Mouse (Mus musculus): ENCODE measurements at regions not wholly inside any gene's neighbourhood (a gene's known extent, or its start where the extent isn't known, plus 50 kb on each side); places are given as distances from the start of the nearest gene placed in this dataset.

DNA sequence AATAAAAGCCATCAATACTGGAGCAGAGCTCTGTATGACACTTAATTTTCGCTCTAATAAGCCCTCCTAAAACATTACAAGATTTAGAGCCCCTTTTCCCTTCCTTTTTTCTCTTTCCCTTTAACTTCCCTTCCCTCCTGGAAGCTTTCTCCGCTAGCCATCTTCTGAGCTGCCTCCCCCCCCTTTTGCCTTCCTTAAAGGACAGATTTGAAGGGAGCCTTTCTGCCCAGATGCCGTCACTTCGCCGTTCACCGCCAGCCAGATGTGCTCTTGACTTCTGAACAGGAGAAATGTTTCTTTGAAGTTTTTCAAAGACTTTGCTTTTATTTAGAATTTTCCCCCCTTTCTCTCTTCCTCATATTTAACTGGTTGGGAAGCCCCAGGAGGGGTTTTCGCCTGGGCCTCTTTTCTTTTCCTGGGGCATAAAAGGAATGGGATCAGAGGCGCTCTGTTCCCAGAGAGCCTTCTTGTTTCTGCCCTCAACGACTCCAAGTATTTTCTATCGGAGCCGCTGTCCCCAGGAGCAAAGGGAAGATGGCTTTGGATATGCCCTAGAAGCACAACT lies 463.7 kb downstream of the Bnc2 start:
- WGBS, result 79% methylated on average over 11 of the region's 11 CpGs
- H3K4me2 ChIP-seq, result no peak overlapping the region
- no peak overlapping the region for H3K4me3 ChIP-seq (ENCODE audit: low read depth, low read length)
- H3K4me1 ChIP-seq (replicated peaks; ENCODE audit: control insufficient read depth, insufficient read depth, low read length), result no peaks in the 10 kb centered on the region
- ATAC-seq (replicated peaks; ENCODE audit: low FRiP score) (no peak), DNase-seq (ENCODE audit: low spot score) (no peak)
- H3K27me3 ChIP-seq (replicated peaks; ENCODE audit: control insufficient read depth, insufficient read depth, low read length), result no peaks in the 10 kb centered on the region
- H3K27ac ChIP-seq (ENCODE audit: low read depth, low read length), result no peak overlapping the region
- no peak overlapping the region for H3K9ac ChIP-seq (ENCODE audit: low read depth, low read length)
- H3K9me3 ChIP-seq (ENCODE audit: control insufficient read depth, low read length), result no peaks in the 10 kb centered on the region
- no peaks in the 10 kb centered on the region for H3K36me3 ChIP-seq (ENCODE audit: control insufficient read depth, insufficient read depth, low read length)

- no peaks in the 10 kb centered on the region for H3K9me3 ChIP-seq (ENCODE audit: control insufficient read depth, low read length)
- no peak overlapping the region for H3K4me3 ChIP-seq (ENCODE audit: low read depth, low read length)
- no peak overlapping the region for H3K27ac ChIP-seq (ENCODE audit: low read depth, low read length)
- H3K4me2 ChIP-seq, result no peak overlapping the region
- H3K4me1 ChIP-seq (replicated peaks; ENCODE audit: control insufficient read depth, insufficient read depth, low read length), result no peaks in the 10 kb centered on the region
- H3K9ac ChIP-seq (ENCODE audit: low read depth, low read length), result no peak overlapping the region
- DNase-seq (ENCODE audit: low spot score) (no peak), ATAC-seq (replicated peaks; ENCODE audit: low FRiP score) (no peak)
- H3K27me3 ChIP-seq (replicated peaks; ENCODE audit: control insufficient read depth, insufficient read depth, low read length), result no peaks in the 10 kb centered on the region
- 68% methylated on average over 6 of the region's 6 CpGs for WGBS
- H3K36me3 ChIP-seq (ENCODE audit: control insufficient read depth, insufficient read depth, low read length), result no peaks in the 10 kb centered on the region
Measured at GRCm38 (mm10) chr4:84212004-84212403, 463.1 kb downstream of the Bnc2 start.

- H3K9me3 ChIP-seq (ENCODE audit: control insufficient read depth, low read length), result no peaks in the 10 kb centered on the region
- no peak for DNase-seq (ENCODE audit: low spot score)
- no peak for ATAC-seq (replicated peaks; ENCODE audit: low FRiP score)
Measured at GRCm38 (mm10) chr4:84214523-84214922, 460.6 kb downstream of the Bnc2 start.

GRCm38 (mm10) chr4:84218961-84219360 lies 456.1 kb downstream of the Bnc2 start:
- WGBS, result 84% methylated on average over 4 of the region's 4 CpGs
- no peaks in the 10 kb centered on the region for H3K4me1 ChIP-seq (replicated peaks; ENCODE audit: control insufficient read depth, insufficient read depth, low read length)
- ATAC-seq (replicated peaks; ENCODE audit: low FRiP score) (no peak), DNase-seq (ENCODE audit: low spot score) (no peak)
- no peak overlapping the region for H3K9ac ChIP-seq (ENCODE audit: low read depth, low read length)
- H3K4me3 ChIP-seq (ENCODE audit: low read depth, low read length), result no peak overlapping the region
- no peak overlapping the region for H3K4me2 ChIP-seq
- H3K9me3 ChIP-seq (ENCODE audit: control insufficient read depth, low read length), result no peaks in the 10 kb centered on the region
- no peaks in the 10 kb centered on the region for H3K36me3 ChIP-seq (ENCODE audit: control insufficient read depth, insufficient read depth, low read length)
- no peaks in the 10 kb centered on the region for H3K27me3 ChIP-seq (replicated peaks; ENCODE audit: control insufficient read depth, insufficient read depth, low read length)
- H3K27ac ChIP-seq (ENCODE audit: low read depth, low read length), result no peak overlapping the region

More at GRCm38 (mm10) chr4:84214523-84214922, 460.6 kb downstream of the Bnc2 start:
- no peaks in the 10 kb centered on the region for H3K27me3 ChIP-seq (replicated peaks; ENCODE audit: control insufficient read depth, insufficient read depth, low read length)
- no peak overlapping the region for H3K4me2 ChIP-seq
- no peaks in the 10 kb centered on the region for H3K36me3 ChIP-seq (ENCODE audit: control insufficient read depth, insufficient read depth, low read length)
- H3K4me3 ChIP-seq (ENCODE audit: low read depth, low read length), result no peak overlapping the region
- H3K9ac ChIP-seq (ENCODE audit: low read depth, low read length), result no peak overlapping the region
- 67% methylated on average over 8 of the region's 8 CpGs for WGBS
- no peak overlapping the region for H3K27ac ChIP-seq (ENCODE audit: low read depth, low read length)
- no peaks in the 10 kb centered on the region for H3K4me1 ChIP-seq (replicated peaks; ENCODE audit: control insufficient read depth, insufficient read depth, low read length)

DNA sequence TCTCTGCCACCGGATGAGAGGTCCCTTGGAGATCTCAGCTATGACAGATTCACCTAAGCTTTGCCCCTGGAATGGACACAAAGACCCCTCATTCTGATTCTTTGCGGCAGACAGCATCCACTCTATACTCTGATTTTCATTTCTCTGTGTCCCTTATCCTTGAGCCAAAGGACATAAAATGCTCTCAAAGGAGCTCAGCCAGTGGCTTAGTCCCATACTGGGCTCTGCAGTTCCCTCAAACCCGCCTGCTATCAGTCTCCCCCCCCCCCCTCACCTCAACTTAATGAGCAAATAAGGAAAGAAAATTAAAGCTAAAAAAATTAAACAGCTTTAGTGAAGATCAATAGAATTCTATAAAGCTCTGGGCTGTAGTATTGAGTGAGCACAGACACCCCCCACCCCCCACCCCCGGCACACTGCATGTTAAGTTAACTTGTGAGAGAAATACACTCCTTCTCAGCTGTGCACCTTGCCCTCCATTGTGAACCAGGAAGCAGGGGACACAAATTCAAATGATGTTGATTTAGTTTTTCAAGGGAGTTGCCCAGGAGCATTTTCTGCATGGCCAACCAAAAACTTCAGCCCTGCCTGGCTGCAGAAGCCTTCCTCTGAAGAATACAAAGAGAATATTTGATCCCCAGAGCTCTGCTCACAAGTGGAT lies 452.9 kb downstream of the Bnc2 start:
- no peak overlapping the region for H3K27ac ChIP-seq (ENCODE audit: low read depth, low read length)
- WGBS, result 86% methylated on average over 4 of the region's 4 CpGs
- ATAC-seq (replicated peaks; ENCODE audit: low FRiP score), result no peak

GRCm38 (mm10) chr4:84222805-84223335 lies 452.2 kb downstream of the Bnc2 start:
- Histone ChIP-seq H3K4me1 (replicated peaks; ENCODE audit: control insufficient read depth, insufficient read depth, low read length) (no peaks in the 10 kb centered on the region), H3K27ac (ENCODE audit: low read depth, low read length) (no peak overlapping the region), H3K27me3 (replicated peaks; ENCODE audit: control insufficient read depth, insufficient read depth, low read length) (no peaks in the 10 kb centered on the region), H3K4me2 (no peak overlapping the region), H3K9ac (ENCODE audit: low read depth, low read length) (no peak overlapping the region), H3K9me3 (ENCODE audit: control insufficient read depth, low read length) (no peaks in the 10 kb centered on the region), H3K36me3 (ENCODE audit: control insufficient read depth, insufficient read depth, low read length) (no peaks in the 10 kb centered on the region), H3K4me3 (ENCODE audit: low read depth, low read length) (no peak overlapping the region)
- no peak for ATAC-seq (replicated peaks; ENCODE audit: low FRiP score)
- 88% methylated on average over 11 of the region's 11 CpGs for WGBS
- DNase-seq (ENCODE audit: low spot score), result no peak

More for the DNA sequence above, 452.9 kb downstream of the Bnc2 start:
- H3K4me3 ChIP-seq (ENCODE audit: low read depth, low read length), result no peak overlapping the region
- no peak overlapping the region for H3K4me2 ChIP-seq
- no peaks in the 10 kb centered on the region for H3K36me3 ChIP-seq (ENCODE audit: control insufficient read depth, insufficient read depth, low read length)
- no peaks in the 10 kb centered on the region for H3K27me3 ChIP-seq (replicated peaks; ENCODE audit: control insufficient read depth, insufficient read depth, low read length)
- no peaks in the 10 kb centered on the region for H3K4me1 ChIP-seq (replicated peaks; ENCODE audit: control insufficient read depth, insufficient read depth, low read length)
- no peaks in the 10 kb centered on the region for H3K9me3 ChIP-seq (ENCODE audit: control insufficient read depth, low read length)
- no peak for DNase-seq (ENCODE audit: low spot score)
- H3K9ac ChIP-seq (ENCODE audit: low read depth, low read length), result no peak overlapping the region

GRCm38 (mm10) chr4:84224556-84224955 lies 450.5 kb downstream of the Bnc2 start:
- no peaks in the 10 kb centered on the region for H3K4me1 ChIP-seq (replicated peaks; ENCODE audit: control insufficient read depth, insufficient read depth, low read length)
- no peak overlapping the region for H3K27ac ChIP-seq (ENCODE audit: low read depth, low read length)
- ATAC-seq (replicated peaks; ENCODE audit: low FRiP score) (no peak), DNase-seq (ENCODE audit: low spot score) (no peak)
- H3K9me3 ChIP-seq (ENCODE audit: control insufficient read depth, low read length), result no peaks in the 10 kb centered on the region
- H3K4me3 ChIP-seq (ENCODE audit: low read depth, low read length), result no peak overlapping the region
- WGBS, result 77% methylated on average over 6 of the region's 6 CpGs
- H3K4me2 ChIP-seq, result no peak overlapping the region
- no peaks in the 10 kb centered on the region for H3K27me3 ChIP-seq (replicated peaks; ENCODE audit: control insufficient read depth, insufficient read depth, low read length)
- H3K36me3 ChIP-seq (ENCODE audit: control insufficient read depth, insufficient read depth, low read length), result no peaks in the 10 kb centered on the region
- no peak overlapping the region for H3K9ac ChIP-seq (ENCODE audit: low read depth, low read length)

Data from liver, embryonic 11.5 days (tissue).